Mouse (Mus musculus) heart, embryonic 12.5 days (tissue): Measurements from ENCODE around the gene Nr1i3. TPM values are rescaled to one million over a fixed set of nuclear protein-coding genes. Genes with fewer than 3 reads are reported as not detected.
"Not testable (repeated sequence)": the region's sequence is repeated elsewhere in the genome, so short reads cannot be mapped to it uniquely, and the experiment has no call there.

Source experiments
- ATAC-seq: fragments of 200-750 bp; cut with Nextera tagmentation; 2 replicates; pipeline ENCODE4 v1.8.0; 2017; ENCODE audit warnings: moderate TSS enrichment, moderate library complexity; ENCODE audit not compliant: insufficient number of reproducible peaks, low FRiP score
- H3K27ac ChIP-seq: fragments of 300-500 bp; sonication (generic); 2 replicates; pipeline ENCODE4 v1.5.1; 2016; ENCODE audit warnings: mild to moderate bottlenecking, moderate library complexity; ENCODE audit not compliant: poor library complexity, severe bottlenecking
- H3K27me3 ChIP-seq: fragments of 300-500 bp; sonication (generic); replicated peaks from 2 replicates; pipeline ENCODE4 v1.6.1; 2016; ENCODE audit warnings: mild to moderate bottlenecking, moderate library complexity
- H3K36me3 ChIP-seq: fragments of 300-500 bp; sonication (generic); 2 replicates; pipeline ENCODE4 v1.6.1; 2016; ENCODE audit warnings: mild to moderate bottlenecking, moderate library complexity
- H3K4me1 ChIP-seq: fragments of 300-500 bp; sonication (generic); replicated peaks from 2 replicates; pipeline ENCODE4 v1.6.1; 2016; ENCODE audit warnings: mild to moderate bottlenecking
- H3K4me2 ChIP-seq: fragments of 300-500 bp; sonication (generic); 2 replicates; pipeline ENCODE4 v1.6.1; 2016; ENCODE audit warnings: mild to moderate bottlenecking, moderate library complexity
- H3K4me3 ChIP-seq: fragments of 300-500 bp; sonication (generic); 2 replicates; pipeline ENCODE4 v1.5.1; 2016; ENCODE audit warnings: mild to moderate bottlenecking
- H3K9ac ChIP-seq: fragments of 300-500 bp; sonication (generic); 2 replicates; pipeline ENCODE4 v1.6.1; 2016; ENCODE audit warnings: mild to moderate bottlenecking, moderate library complexity
- H3K9me3 ChIP-seq: fragments of 300-500 bp; sonication (generic); replicated peaks from 2 replicates; pipeline ENCODE4 v1.6.1; 2016; ENCODE audit warnings: mild to moderate bottlenecking, moderate library complexity
- WGBS: fragments of 180-500 bp; shearing (Covaris S2); methylation state at CpG from one replicate; pipeline ENCODE4 v1.1.7; 2016; 5-methylcytosine and 5-hydroxymethylcytosine counted together
- polyA plus RNA-seq: library from polyadenylated mRNA; unstranded; fragments of >200 nt; fragmentation: Nextera tagmentation; extraction: Ambion mirVana; gene quantifications from 2 replicates; pipeline ENCODE4 v1.2.1, GENCODE M21; 2016

Nr1i3 gene
- polyA plus RNA-seq, 1 experiment from 2014 or later: 0.22 TPM

- H3K27ac ChIP-seq: no peak overlapping the region
These were observed 18.6 kb downstream of the Nr1i3 start for GRCm38 (mm10) chr1:171232348-171232747.

GRCm38 (mm10) chr1:171232800-171233730 lies 19.3 kb downstream of the Nr1i3 start:
- Histone ChIP-seq H3K27ac (no peak overlapping the region), H3K4me2 (no peak overlapping the region), H3K9me3 (no peaks in the 10 kb centered on the region), H3K27me3 (no peaks in the 10 kb centered on the region), H3K9ac (no peak overlapping the region), H3K4me3 (no peak overlapping the region), H3K4me1 (peaks cover 21% of the 10 kb centered on the region), H3K36me3 (peaks cover 45% of the 10 kb centered on the region)
- WGBS: 54% methylated on average over 12 of the region's 12 CpGs
- no peak for ATAC-seq

More at GRCm38 (mm10) chr1:171232348-171232747, 18.6 kb downstream of the Nr1i3 start:
- Histone ChIP-seq H3K4me1 (peaks cover 21% of the 10 kb centered on the region), H3K9me3 (no peaks in the 10 kb centered on the region), H3K4me2 (no peak overlapping the region), H3K9ac (no peak overlapping the region), H3K27me3 (no peaks in the 10 kb centered on the region), H3K4me3 (no peak overlapping the region), H3K36me3 (peaks cover 38% of the 10 kb centered on the region)
- whole genome bisulfite sequencing: 78% methylated on average over 5 of the region's 5 CpGs
- ATAC-seq: no peak

GRCm38 (mm10) chr1:171234126-171234525 lies 20.4 kb downstream of the Nr1i3 start, which contains the start of gene Fcer1g:
Fcer1g (minus strand) TSS chr1:171234365.
- Histone ChIP-seq H3K4me2 (no peak within 1 kb of the TSS), H3K4me3 (no peak within 1 kb of the TSS), H3K9ac (no peak within 1 kb of the TSS), H3K4me1 (peaks cover 17% of the 10 kb centered on the region), H3K9me3 (no peaks in the 10 kb centered on the region), H3K27ac (no peak within 1 kb of the TSS), H3K27me3 (no peaks in the 10 kb centered on the region), H3K36me3 (peaks cover 55% of the 10 kb centered on the region)
- 89% methylated on average over 14 of the region's 14 CpGs for WGBS
- ATAC-seq: no peak

- peaks cover 17% of the 10 kb centered on the region for H3K4me1 ChIP-seq
- ATAC-seq: no peak
- H3K27me3 ChIP-seq: no peaks in the 10 kb centered on the region
- 89% methylated on average over 4 of the region's 4 CpGs for WGBS
- H3K4me2 ChIP-seq: no peak overlapping the region
- no peak overlapping the region for H3K9ac ChIP-seq
- H3K27ac ChIP-seq: no peak overlapping the region
- H3K9me3 ChIP-seq: no peaks in the 10 kb centered on the region
- H3K4me3 ChIP-seq: no peak overlapping the region
- peaks cover 58% of the 10 kb centered on the region for H3K36me3 ChIP-seq
These were observed 20.8 kb downstream of the Nr1i3 start for GRCm38 (mm10) chr1:171234538-171234937.

GRCm38 (mm10) chr1:171235791-171236190 lies 22.0 kb downstream of the Nr1i3 start:
- no peak for ATAC-seq
- no peaks in the 10 kb centered on the region for H3K27me3 ChIP-seq
- no peaks in the 10 kb centered on the region for H3K9me3 ChIP-seq
- H3K4me3 ChIP-seq: no peak overlapping the region
- peaks cover 68% of the 10 kb centered on the region for H3K36me3 ChIP-seq
- WGBS: 61% methylated on average over 4 of the region's 4 CpGs
- peaks cover 17% of the 10 kb centered on the region for H3K4me1 ChIP-seq
- no peak overlapping the region for H3K4me2 ChIP-seq
- H3K9ac ChIP-seq: no peak overlapping the region
- H3K27ac ChIP-seq: no peak overlapping the region

GRCm38 (mm10) chr1:171237438-171237837 lies 23.7 kb downstream of the Nr1i3 start:
- H3K27me3 ChIP-seq: no peaks in the 10 kb centered on the region
- no peak overlapping the region for H3K9ac ChIP-seq
- no peaks in the 10 kb centered on the region for H3K9me3 ChIP-seq
- peaks cover 85% of the 10 kb centered on the region for H3K36me3 ChIP-seq
- 69% methylated on average over 6 of the region's 6 CpGs for WGBS
- no peak overlapping the region for H3K4me2 ChIP-seq
- no peak overlapping the region for H3K27ac ChIP-seq
- H3K4me1 ChIP-seq: peaks cover 17% of the 10 kb centered on the region
- no peak overlapping the region for H3K4me3 ChIP-seq
- ATAC-seq: no peak

GRCm38 (mm10) chr1:171238463-171238862 lies 24.7 kb downstream of the Nr1i3 start:
- no peak overlapping the region for H3K27ac ChIP-seq
- 73% methylated on average over 14 of the region's 14 CpGs for WGBS
- ATAC-seq: no peak
- no peaks in the 10 kb centered on the region for H3K27me3 ChIP-seq
- no peak overlapping the region for H3K9ac ChIP-seq
- no peak overlapping the region for H3K4me2 ChIP-seq
- H3K9me3 ChIP-seq: no peaks in the 10 kb centered on the region
- peaks cover 12% of the 10 kb centered on the region for H3K4me1 ChIP-seq
- H3K4me3 ChIP-seq: no peak overlapping the region
- peaks cover 95% of the 10 kb centered on the region for H3K36me3 ChIP-seq

- Histone ChIP-seq H3K4me2 (no peak overlapping the region), H3K9ac (peak overlapping the region; percentile 32; the same call in 1 of the 2 replicates), H3K27ac (no peak overlapping the region), H3K9me3 (no peaks in the 10 kb centered on the region), H3K36me3 (peaks cover 91% of the 10 kb centered on the region), H3K4me3 (no peak overlapping the region), H3K27me3 (no peaks in the 10 kb centered on the region), H3K4me1 (peaks cover 3% of the 10 kb centered on the region; the same call in 1 of the 2 replicates)
- 75% methylated on average over 15 of the region's 15 CpGs for WGBS
- no peak for ATAC-seq
These were observed 26.4 kb downstream of the Nr1i3 start for GRCm38 (mm10) chr1:171239992-171240744.

- Histone ChIP-seq H3K36me3 (peaks cover 89% of the 10 kb centered on the region), H3K4me1 (peaks cover 6% of the 10 kb centered on the region), H3K27ac (no peak overlapping the region), H3K9ac (peak overlapping the region; percentile 32; the same call in 1 of the 2 replicates), H3K4me2 (no peak overlapping the region), H3K27me3 (no peaks in the 10 kb centered on the region), H3K9me3 (no peaks in the 10 kb centered on the region), H3K4me3 (no peak overlapping the region)
- WGBS: 90% methylated on average over 10 of the region's 10 CpGs
- no peak for ATAC-seq
These were observed 27.1 kb downstream of the Nr1i3 start for GRCm38 (mm10) chr1:171240911-171241310.

- H3K4me1 ChIP-seq: peaks cover 11% of the 10 kb centered on the region
- not testable (repeated sequence) for H3K4me2 ChIP-seq, H3K27ac ChIP-seq, H3K27me3 ChIP-seq, H3K9ac ChIP-seq, ATAC-seq, H3K4me3 ChIP-seq, H3K9me3 ChIP-seq
- WGBS: 84% methylated on average over 12 of the region's 12 CpGs
- H3K36me3 ChIP-seq: peaks cover 79% of the 10 kb centered on the region
These were observed 28.2 kb downstream of the Nr1i3 start for GRCm38 (mm10) chr1:171241952-171242351.

GRCm38 (mm10) chr1:171245353-171245752 lies 31.6 kb downstream of the Nr1i3 start:
- Histone ChIP-seq H3K27ac (no peak overlapping the region), H3K9ac (no peak overlapping the region)
- WGBS: 86% methylated on average over 8 of the region's 8 CpGs

More at GRCm38 (mm10) chr1:171245353-171245752, 31.6 kb downstream of the Nr1i3 start:
- Histone ChIP-seq H3K4me3 (peak overlapping the region; percentile 75; the same call in 1 of the 2 replicates), H3K4me1 (peaks cover 33% of the 10 kb centered on the region), H3K9me3 (no peaks in the 10 kb centered on the region), H3K27me3 (no peaks in the 10 kb centered on the region), H3K36me3 (peaks cover 49% of the 10 kb centered on the region), H3K4me2 (no peak overlapping the region)
- ATAC-seq: no peak
